Mouse (Mus musculus): ENCODE data around the gene Slc24a4. TPM values are rescaled to one million over a fixed set of nuclear protein-coding genes. Genes with fewer than 3 reads are reported as not detected.

The Slc24a4 gene
- total and polyA plus RNA-seq, 2 experiments = not detected

DNA sequence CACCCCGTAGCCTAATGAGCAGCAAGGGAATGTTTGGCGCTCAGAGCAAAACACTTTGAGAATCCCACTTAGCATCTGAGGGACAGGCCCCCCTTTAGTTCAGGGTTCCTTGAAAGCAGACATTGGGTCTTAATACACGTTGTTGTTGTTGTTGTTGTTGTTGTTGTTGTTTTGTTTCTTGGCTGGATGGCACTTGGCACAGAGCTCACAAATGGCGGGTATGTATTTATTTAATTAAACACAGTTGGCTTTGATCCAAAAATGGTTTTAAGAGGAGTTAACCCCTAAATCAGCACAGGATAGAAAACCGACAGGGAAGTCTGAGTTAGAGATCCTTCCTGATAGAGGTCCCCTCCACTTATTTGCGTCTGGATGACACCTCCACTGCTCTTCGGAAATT lies 932 bp upstream of the Slc24a4 start:
- no peak overlapping the region for H3K27ac ChIP-seq (replicated peaks; ENCODE audit: insufficient read depth, low read depth, low read length)
- peaks cover 2% of the 10 kb centered on the region; the same call in 1 of the 2 replicates for H3K4me1 ChIP-seq (ENCODE audit: control insufficient read depth, insufficient read depth, low read length)
- H3K9ac ChIP-seq (ENCODE audit: low read depth, low read length) = no peak overlapping the region
- DNase-seq (ENCODE audit: extremely low read depth, low read depth, low spot score) = no peak
- no peaks in the 10 kb centered on the region for H3K36me3 ChIP-seq (ENCODE audit: control insufficient read depth, insufficient read depth, low read length)
- H3K4me3 ChIP-seq (ENCODE audit: insufficient read depth, low read depth, low read length) = no peak overlapping the region
- no peaks in the 10 kb centered on the region for H3K79me2 ChIP-seq (ENCODE audit: control insufficient read depth, insufficient read depth, low read length)
- 24% methylated on average over 7 of the region's 7 CpGs for WGBS
- peaks cover 18% of the 10 kb centered on the region for H3K27me3 ChIP-seq (ENCODE audit: control insufficient read depth, insufficient read depth, low read length)
- TF ChIP-seq CTCF (IDR thresholded peaks at IDR 0.05; ENCODE audit: low read depth, low read length) = no peak
- TF ChIP-seq POLR2A (IDR thresholded peaks at IDR 0.05; ENCODE audit: extremely low read depth, insufficient read depth, low read length) = no peak

GRCm38 (mm10) chr12:102128791-102129507 lies 416 bp downstream of the Slc24a4 start:
- Histone ChIP-seq H3K4me3 (ENCODE audit: insufficient read depth, low read depth, low read length) (peak overlapping the region; percentile 17; the same call in 1 of the 2 replicates), H3K9ac (ENCODE audit: low read depth, low read length) (no peak overlapping the region), H3K4me1 (ENCODE audit: control insufficient read depth, insufficient read depth, low read length) (peaks cover 2% of the 10 kb centered on the region; the same call in 1 of the 2 replicates), H3K79me2 (ENCODE audit: control insufficient read depth, insufficient read depth, low read length) (no peaks in the 10 kb centered on the region), H3K27ac (replicated peaks; ENCODE audit: insufficient read depth, low read depth, low read length) (no peak overlapping the region), H3K27me3 (ENCODE audit: control insufficient read depth, insufficient read depth, low read length) (peaks cover 18% of the 10 kb centered on the region), H3K36me3 (ENCODE audit: control insufficient read depth, insufficient read depth, low read length) (no peaks in the 10 kb centered on the region)
- TF ChIP-seq CTCF (IDR thresholded peaks at IDR 0.05; ENCODE audit: low read depth, low read length) (peak; percentile 39), POLR2A (IDR thresholded peaks at IDR 0.05; ENCODE audit: extremely low read depth, insufficient read depth, low read length) (no peak)
- WGBS = 1% methylated on average over 70 of the region's 73 CpGs
- no peak for DNase-seq (ENCODE audit: extremely low read depth, low read depth, low spot score)

DNA sequence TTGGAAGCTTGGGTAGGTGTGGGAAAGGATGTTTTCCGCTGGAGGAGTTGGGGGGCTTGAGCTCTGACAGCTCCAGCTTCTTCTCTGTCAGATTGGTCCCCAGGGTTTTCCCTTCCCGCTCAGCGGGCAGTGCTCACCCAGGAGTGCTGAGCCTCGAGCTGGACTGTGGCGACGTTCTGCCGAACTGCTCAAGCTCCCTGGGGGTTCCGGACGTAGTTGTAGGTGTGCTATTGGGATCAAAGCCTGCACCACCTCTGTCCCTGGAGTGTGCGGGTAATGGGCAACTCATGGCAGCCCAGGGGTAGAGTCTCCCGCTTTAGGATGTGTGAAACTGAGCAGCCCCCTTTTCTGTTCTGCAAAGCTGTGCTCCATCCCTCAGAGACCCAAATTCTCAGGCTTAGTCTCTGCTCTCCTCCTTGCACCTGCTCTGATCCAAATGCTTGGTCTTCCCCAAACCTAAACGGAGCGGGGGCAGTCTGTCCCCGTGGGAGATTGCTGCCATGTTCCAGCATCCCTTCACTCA lies 1.0 kb downstream of the Slc24a4 start:
- Histone ChIP-seq H3K9ac (ENCODE audit: low read depth, low read length) (no peak overlapping the region), H3K4me1 (ENCODE audit: control insufficient read depth, insufficient read depth, low read length) (peaks cover 2% of the 10 kb centered on the region; the same call in 1 of the 2 replicates), H3K36me3 (ENCODE audit: control insufficient read depth, insufficient read depth, low read length) (no peaks in the 10 kb centered on the region), H3K27me3 (ENCODE audit: control insufficient read depth, insufficient read depth, low read length) (peaks cover 18% of the 10 kb centered on the region), H3K4me3 (ENCODE audit: insufficient read depth, low read depth, low read length) (no peak overlapping the region), H3K79me2 (ENCODE audit: control insufficient read depth, insufficient read depth, low read length) (no peaks in the 10 kb centered on the region), H3K27ac (replicated peaks; ENCODE audit: insufficient read depth, low read depth, low read length) (no peak overlapping the region)
- DNase-seq (ENCODE audit: extremely low read depth, low read depth, low spot score) = no peak
- TF ChIP-seq CTCF (IDR thresholded peaks at IDR 0.05; ENCODE audit: low read depth, low read length) (no peak), POLR2A (IDR thresholded peaks at IDR 0.05; ENCODE audit: extremely low read depth, insufficient read depth, low read length) (no peak)
- WGBS = 7% methylated on average over 14 of the region's 14 CpGs

DNA sequence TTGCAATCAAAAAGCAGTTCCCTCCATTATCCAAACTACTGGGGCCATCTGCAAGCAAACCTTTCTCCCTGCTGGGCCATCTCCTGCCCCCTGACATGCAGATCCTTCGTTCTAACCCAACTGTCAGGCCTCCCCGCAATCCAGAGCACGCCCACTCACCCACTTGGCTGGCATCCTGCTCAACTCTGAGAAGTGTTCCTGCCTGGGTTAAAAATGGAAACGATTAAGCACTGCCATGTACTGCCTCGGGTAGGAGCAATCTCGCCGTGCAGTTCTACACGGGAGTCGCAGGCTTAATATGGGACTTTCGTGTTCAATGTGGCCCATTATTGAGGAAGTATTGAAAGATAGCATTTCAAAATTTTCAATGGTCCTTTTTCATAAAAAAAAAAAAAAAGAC lies 11.2 kb downstream of the Slc24a4 start:
- Histone ChIP-seq H3K9ac (ENCODE audit: low read depth, low read length) (no peak overlapping the region), H3K79me2 (ENCODE audit: control insufficient read depth, insufficient read depth, low read length) (no peaks in the 10 kb centered on the region), H3K27me3 (ENCODE audit: control insufficient read depth, insufficient read depth, low read length) (no peaks in the 10 kb centered on the region), H3K36me3 (ENCODE audit: control insufficient read depth, insufficient read depth, low read length) (no peaks in the 10 kb centered on the region), H3K4me3 (ENCODE audit: insufficient read depth, low read depth, low read length) (no peak overlapping the region), H3K4me1 (ENCODE audit: control insufficient read depth, insufficient read depth, low read length) (no peaks in the 10 kb centered on the region), H3K27ac (replicated peaks; ENCODE audit: insufficient read depth, low read depth, low read length) (no peak overlapping the region)
- TF ChIP-seq POLR2A (IDR thresholded peaks at IDR 0.05; ENCODE audit: extremely low read depth, insufficient read depth, low read length) (no peak), CTCF (IDR thresholded peaks at IDR 0.05; ENCODE audit: low read depth, low read length) (no peak)
- 74% methylated on average over 10 of the region's 10 CpGs for WGBS
- DNase-seq (ENCODE audit: extremely low read depth, low read depth, low spot score) = no peak

DNA sequence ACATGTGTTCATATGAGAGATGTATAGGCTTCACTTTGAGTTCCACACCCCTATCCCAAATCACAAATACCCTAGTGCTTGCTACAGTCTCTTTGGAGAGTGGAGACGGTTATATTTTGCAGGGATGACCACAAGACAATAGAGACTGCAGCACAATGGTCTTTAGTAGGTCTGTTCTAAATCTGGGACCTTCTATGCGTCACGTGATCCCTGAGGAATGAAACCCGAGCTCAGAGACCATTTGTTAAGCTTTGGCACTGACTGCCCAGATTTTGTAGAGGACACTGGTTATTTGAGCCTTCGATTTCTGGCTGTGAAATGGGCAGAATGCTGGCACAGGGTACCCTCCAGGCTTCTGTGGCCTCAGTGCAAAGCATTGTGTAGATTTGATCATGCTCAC lies 12.8 kb downstream of the Slc24a4 start:
- Histone ChIP-seq H3K4me1 (ENCODE audit: control insufficient read depth, insufficient read depth, low read length) (no peaks in the 10 kb centered on the region), H3K79me2 (ENCODE audit: control insufficient read depth, insufficient read depth, low read length) (no peaks in the 10 kb centered on the region), H3K27me3 (ENCODE audit: control insufficient read depth, insufficient read depth, low read length) (no peaks in the 10 kb centered on the region), H3K36me3 (ENCODE audit: control insufficient read depth, insufficient read depth, low read length) (no peaks in the 10 kb centered on the region), H3K9ac (ENCODE audit: low read depth, low read length) (no peak overlapping the region), H3K27ac (replicated peaks; ENCODE audit: insufficient read depth, low read depth, low read length) (no peak overlapping the region), H3K4me3 (ENCODE audit: insufficient read depth, low read depth, low read length) (no peak overlapping the region)
- DNase-seq (ENCODE audit: extremely low read depth, low read depth, low spot score) = no peak
- 83% methylated on average over 5 of the region's 5 CpGs for WGBS
- no peak for TF ChIP-seq CTCF (IDR thresholded peaks at IDR 0.05; ENCODE audit: low read depth, low read length)
- TF ChIP-seq POLR2A (IDR thresholded peaks at IDR 0.05; ENCODE audit: extremely low read depth, insufficient read depth, low read length) = no peak

- no peak overlapping the region for H3K4me3 ChIP-seq (ENCODE audit: insufficient read depth, low read depth, low read length)
- H3K36me3 ChIP-seq (ENCODE audit: control insufficient read depth, insufficient read depth, low read length) = no peaks in the 10 kb centered on the region
- no peaks in the 10 kb centered on the region for H3K4me1 ChIP-seq (ENCODE audit: control insufficient read depth, insufficient read depth, low read length)
- no peaks in the 10 kb centered on the region for H3K79me2 ChIP-seq (ENCODE audit: control insufficient read depth, insufficient read depth, low read length)
- no peak overlapping the region for H3K27ac ChIP-seq (replicated peaks; ENCODE audit: insufficient read depth, low read depth, low read length)
- WGBS = 66% methylated on average over 4 of the region's 4 CpGs
- H3K9ac ChIP-seq (ENCODE audit: low read depth, low read length) = no peak overlapping the region
- H3K27me3 ChIP-seq (ENCODE audit: control insufficient read depth, insufficient read depth, low read length) = no peaks in the 10 kb centered on the region
- TF ChIP-seq POLR2A (IDR thresholded peaks at IDR 0.05; ENCODE audit: extremely low read depth, insufficient read depth, low read length) (no peak), CTCF (IDR thresholded peaks at IDR 0.05; ENCODE audit: low read depth, low read length) (no peak)
- DNase-seq (ENCODE audit: extremely low read depth, low read depth, low spot score) = no peak
Observed at GRCm38 (mm10) chr12:102147678-102148077, 19.1 kb downstream of the Slc24a4 start.
